Comparison of ENCODE assay signal across 22 mouse cellular contexts in the genomic region with DNA sequence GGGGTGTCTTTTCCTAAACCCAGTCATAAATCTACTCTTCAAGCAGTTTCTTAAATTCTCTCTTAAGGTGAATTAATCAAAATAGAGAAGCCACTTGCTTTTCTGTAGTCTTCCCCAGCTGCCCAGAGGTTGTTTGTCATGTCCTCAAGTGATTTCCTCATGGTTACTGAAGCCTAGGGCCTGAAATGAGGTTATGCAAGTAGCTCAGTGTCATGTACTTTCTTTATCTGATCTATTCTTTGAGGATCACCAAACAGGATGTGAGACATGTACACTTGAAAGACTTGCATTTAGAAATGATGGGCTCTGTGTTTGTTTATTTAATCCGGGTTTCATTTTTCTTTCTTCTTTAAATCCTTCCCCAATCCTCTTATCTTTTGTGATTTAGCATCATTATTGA.
DNase-seq lines count a peak whose midpoint lies in the region; ATAC-seq lines count a peak whose summit lies in the region.
"Had no signal": no experiment of that assay in that cellular context is flagged by ENCODE, and none has a peak within 500 bp of the region (broad histone marks: within the 10 kb centered on the region; RNA-seq: fewer than 3 reads in every experiment).

No protein-coding gene starts in this region.

- H3K27ac ChIP-seq in kidney, embryonic 15.5 days = 0 out of 2 replicates have a peak overlapping the region, but pooled peaks have one; percentile 18
- no peak overlapping the region for H3K27ac ChIP-seq in kidney, embryonic 16.5 days (ENCODE audit: low read length)
- H3K27ac ChIP-seq in lung, embryonic 16.5 days (ENCODE audit: low read length) = 0 out of 2 replicates have a peak overlapping the region, but pooled peaks have one; percentile 27
- H3K27ac ChIP-seq: embryonic facial prominence, embryonic 12.5 days; embryonic facial prominence, embryonic 15.5 days; gastrocnemius, adult 2 months; hindbrain, embryonic 10.5 days; hindbrain, embryonic 13.5 days had no signal

- no peaks in the 10 kb centered on the region for H3K27me3 ChIP-seq in kidney, embryonic 15.5 days
- no peaks in the 10 kb centered on the region for H3K27me3 ChIP-seq in kidney, embryonic 16.5 days (ENCODE audit: insufficient read depth, low read length)
- no peaks in the 10 kb centered on the region for H3K27me3 ChIP-seq in lung, embryonic 16.5 days (ENCODE audit: control insufficient read depth, insufficient read depth, low read depth, low read length)
- H3K27me3 ChIP-seq: embryonic facial prominence, embryonic 12.5 days; embryonic facial prominence, embryonic 15.5 days; hindbrain, embryonic 13.5 days had no signal

- DNase-seq in lung, postnatal 4 days = no peak
- DNase-seq in adrenal gland, postnatal 36 days = no peak
- DNase-seq: adrenal gland, adult 8-10 months; adrenal gland, postnatal 25 days; cerebellum, adult 18-20 months; cerebellum, adult 9-10 months; cerebellum, postnatal 14 days; forebrain, postnatal 0 days; gastrocnemius, adult 2 months; gastrocnemius, postnatal 25 days had no signal

- no peak for ATAC-seq in kidney, embryonic 15.5 days (replicated peaks; ENCODE audit: low FRiP score)
- no peak for ATAC-seq in kidney, embryonic 16.5 days (ENCODE audit: low FRiP score, low TSS enrichment)
- ATAC-seq in lung, embryonic 16.5 days (ENCODE audit: low read depth) = peak; percentile 47; the same call in 1 of the 2 replicates
- ATAC-seq in common myeloid progenitor, adult 5-6 weeks (replicated peaks; ENCODE audit: low read depth, poor library complexity, severe bottlenecking) = 0 out of 2 replicates have a peak, but pooled peaks have one; percentile 22
- ATAC-seq: activated CD4-positive, CD25-positive, alpha-beta regulatory T cell, adult 4 months; forebrain, embryonic 14.5 days; forebrain, postnatal 0 days; hindbrain, embryonic 16.5 days had no signal

- whole genome bisulfite sequencing in kidney, embryonic 15.5 days = 56% methylated on average over 1 of the region's 1 CpGs
- 57% methylated on average over 1 of the region's 1 CpGs for WGBS in kidney, embryonic 16.5 days
- WGBS in lung, embryonic 16.5 days = 43% methylated on average over 1 of the region's 1 CpGs

- H3K9ac ChIP-seq in kidney, embryonic 15.5 days = no peak overlapping the region
- H3K9ac ChIP-seq in kidney, embryonic 16.5 days (replicated peaks; ENCODE audit: low read length) = no peak overlapping the region
- no peak overlapping the region for H3K9ac ChIP-seq in lung, embryonic 16.5 days (ENCODE audit: low read length)
- H3K9ac ChIP-seq: embryonic facial prominence, embryonic 12.5 days; embryonic facial prominence, embryonic 15.5 days; forebrain, postnatal 0 days; hindbrain, embryonic 13.5 days had no signal

- no peaks in the 10 kb centered on the region for H3K36me3 ChIP-seq in kidney, embryonic 15.5 days
- no peaks in the 10 kb centered on the region for H3K36me3 ChIP-seq in kidney, embryonic 16.5 days (ENCODE audit: insufficient read depth, low read length)
- H3K36me3 ChIP-seq in lung, embryonic 16.5 days (ENCODE audit: control insufficient read depth, insufficient read depth, low read length) = no peaks in the 10 kb centered on the region
- H3K36me3 ChIP-seq: embryonic facial prominence, embryonic 12.5 days; embryonic facial prominence, embryonic 15.5 days; hindbrain, embryonic 10.5 days; hindbrain, embryonic 13.5 days had no signal

- H3K4me1 ChIP-seq in kidney, embryonic 15.5 days = peaks cover 3% of the 10 kb centered on the region; the same call in 1 of the 2 replicates
- no peaks in the 10 kb centered on the region for H3K4me1 ChIP-seq in kidney, embryonic 16.5 days (ENCODE audit: insufficient read depth, low read length)
- peaks cover 2% of the 10 kb centered on the region; the same call in 1 of the 2 replicates for H3K4me1 ChIP-seq in lung, embryonic 16.5 days (replicated peaks; ENCODE audit: control insufficient read depth, insufficient read depth, low read length)
- H3K4me1 ChIP-seq: embryonic facial prominence, embryonic 12.5 days; embryonic facial prominence, embryonic 15.5 days; hindbrain, embryonic 10.5 days; hindbrain, embryonic 13.5 days had no signal

- H3K9me3 ChIP-seq in kidney, embryonic 15.5 days (replicated peaks) = no peaks in the 10 kb centered on the region
- H3K9me3 ChIP-seq in kidney, embryonic 16.5 days (ENCODE audit: low read length) = no peaks in the 10 kb centered on the region
- H3K9me3 ChIP-seq in lung, embryonic 16.5 days (ENCODE audit: control insufficient read depth, low read length) = no peaks in the 10 kb centered on the region
- H3K9me3 ChIP-seq: embryonic facial prominence, embryonic 12.5 days; embryonic facial prominence, embryonic 15.5 days; hindbrain, embryonic 10.5 days; hindbrain, embryonic 13.5 days had no signal

- H3K4me2 ChIP-seq in kidney, embryonic 15.5 days = no peak overlapping the region
- H3K4me2 ChIP-seq in kidney, embryonic 16.5 days (replicated peaks; ENCODE audit: low read depth, low read length) = no peak overlapping the region
- H3K4me2 ChIP-seq in lung, embryonic 16.5 days (ENCODE audit: low read depth, low read length) = no peak overlapping the region
- H3K4me2 ChIP-seq: embryonic facial prominence, embryonic 12.5 days; embryonic facial prominence, embryonic 15.5 days; heart, embryonic 11.5 days; hindbrain, embryonic 13.5 days had no signal

- H3K4me3 ChIP-seq in kidney, embryonic 15.5 days (replicated peaks) = no peak overlapping the region
- H3K4me3 ChIP-seq in kidney, embryonic 16.5 days (ENCODE audit: low read length) = no peak overlapping the region
- H3K4me3 ChIP-seq in lung, embryonic 16.5 days (ENCODE audit: low read length) = no peak overlapping the region
- H3K4me3 ChIP-seq: embryonic facial prominence, embryonic 12.5 days; embryonic facial prominence, embryonic 15.5 days; gastrocnemius, adult 2 months; hindbrain, embryonic 10.5 days; hindbrain, embryonic 13.5 days had no signal

Comparison
In these comparisons a context has a peak if more than half of its experiments do, and no peak if none do; other contexts are left out.
1. ATAC-seq: peak in lung, embryonic 16.5 days (single experiment) and common myeloid progenitor, adult 5-6 weeks (single experiment); none in kidney, embryonic 15.5 days (single experiment) and kidney, embryonic 16.5 days (single experiment).